Mouse (Mus musculus): ENCODE data around the gene Gm11037. TPM values are rescaled to one million over a fixed set of nuclear protein-coding genes. Genes with fewer than 3 reads are reported as not detected.

Gene Gm11037
- polyA plus RNA-seq, 1 experiment = not detected

DNA sequence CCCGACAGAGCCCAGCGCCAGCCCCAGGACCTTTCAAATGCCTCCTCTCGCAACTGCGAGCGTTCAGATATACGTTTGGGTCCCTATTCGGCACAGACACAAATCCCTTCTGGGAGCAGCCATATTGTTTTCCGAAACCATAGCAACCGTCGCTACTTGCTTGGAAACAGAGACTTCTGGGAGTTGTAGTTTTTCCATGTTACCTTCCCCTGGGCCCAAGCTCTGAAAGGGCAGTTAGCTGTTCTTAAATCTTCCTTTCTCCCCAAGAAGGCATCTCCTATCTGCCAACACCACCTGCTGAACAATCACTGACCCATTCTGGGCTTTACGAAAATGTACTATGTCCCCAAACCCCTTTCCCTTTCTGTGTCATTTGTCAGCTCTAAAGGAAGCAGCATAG lies 41.4 kb downstream of the Gm11037 start:
- TF ChIP-seq CTCF (conservative IDR thresholded peaks at IDR 0.05; ENCODE audit: insufficient read depth, insufficient read length, low read depth, low read length) = no peak
- no peak for TF ChIP-seq POLR2A (IDR thresholded peaks at IDR 0.05; ENCODE audit: low read depth, low read length)
- Histone ChIP-seq H3K27me3 (replicated peaks; ENCODE audit: control insufficient read depth, insufficient read depth, low read length) (no peaks in the 10 kb centered on the region), H3K4me3 (ENCODE audit: insufficient read depth, low read depth, low read length) (peak overlapping the region; percentile 39; the same call in 1 of the 2 replicates), H3K36me3 (ENCODE audit: control insufficient read depth, insufficient read depth, low read length) (no peaks in the 10 kb centered on the region), H3K4me1 (ENCODE audit: control insufficient read depth, insufficient read depth, low read length) (peaks cover 37% of the 10 kb centered on the region), H3K27ac (ENCODE audit: insufficient read depth, low read depth, low read length) (peak overlapping the region; percentile 92)
- WGBS = 4% methylated on average over 11 of the region's 11 CpGs
- peak; percentile 89 for DNase-seq

- peak; percentile 76 for DNase-seq
- TF ChIP-seq POLR2A (IDR thresholded peaks at IDR 0.05; ENCODE audit: low read depth, low read length) (no peak), CTCF (conservative IDR thresholded peaks at IDR 0.05; ENCODE audit: insufficient read depth, insufficient read length, low read depth, low read length) (no peak)
- H3K27me3 ChIP-seq (replicated peaks; ENCODE audit: control insufficient read depth, insufficient read depth, low read length) = no peaks in the 10 kb centered on the region
- H3K4me1 ChIP-seq (ENCODE audit: control insufficient read depth, insufficient read depth, low read length) = peaks cover 37% of the 10 kb centered on the region
- 34% methylated on average over 3 of the region's 3 CpGs for WGBS
- H3K4me3 ChIP-seq (ENCODE audit: insufficient read depth, low read depth, low read length) = no peak overlapping the region
- peak overlapping the region; percentile 92 for H3K27ac ChIP-seq (ENCODE audit: insufficient read depth, low read depth, low read length)
- no peaks in the 10 kb centered on the region for H3K36me3 ChIP-seq (ENCODE audit: control insufficient read depth, insufficient read depth, low read length)
Measured at GRCm38 (mm10) chr2:131175286-131175944, 42.1 kb downstream of the Gm11037 start.

DNA sequence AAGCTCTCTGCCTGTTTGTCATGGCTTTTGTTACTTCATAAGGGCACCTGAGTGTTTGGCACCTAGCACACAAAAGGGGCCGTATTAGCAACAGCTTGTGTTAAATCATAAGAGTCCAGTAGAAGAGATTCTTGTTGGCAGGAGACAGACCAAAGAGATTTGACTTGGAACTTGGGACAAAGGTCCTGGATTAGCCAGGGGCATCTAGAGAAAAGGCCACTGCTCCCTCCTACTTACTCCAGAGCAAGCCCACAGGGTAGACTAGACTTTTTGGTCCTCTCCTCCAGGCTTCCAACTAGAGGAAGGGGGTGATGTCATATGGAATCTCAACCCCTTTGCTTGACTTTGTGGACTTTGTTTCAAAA lies 42.6 kb downstream of the Gm11037 start:
- Histone ChIP-seq H3K36me3 (ENCODE audit: control insufficient read depth, insufficient read depth, low read length) (no peaks in the 10 kb centered on the region), H3K27me3 (replicated peaks; ENCODE audit: control insufficient read depth, insufficient read depth, low read length) (no peaks in the 10 kb centered on the region), H3K4me1 (ENCODE audit: control insufficient read depth, insufficient read depth, low read length) (peaks cover 37% of the 10 kb centered on the region), H3K4me3 (ENCODE audit: insufficient read depth, low read depth, low read length) (no peak overlapping the region), H3K27ac (ENCODE audit: insufficient read depth, low read depth, low read length) (peak overlapping the region; percentile 92)
- WGBS = 53% methylated on average over 1 of the region's 1 CpGs
- no peak for TF ChIP-seq CTCF (conservative IDR thresholded peaks at IDR 0.05; ENCODE audit: insufficient read depth, insufficient read length, low read depth, low read length)
- TF ChIP-seq POLR2A (IDR thresholded peaks at IDR 0.05; ENCODE audit: low read depth, low read length) = no peak
- DNase-seq = peak; percentile 77

DNA sequence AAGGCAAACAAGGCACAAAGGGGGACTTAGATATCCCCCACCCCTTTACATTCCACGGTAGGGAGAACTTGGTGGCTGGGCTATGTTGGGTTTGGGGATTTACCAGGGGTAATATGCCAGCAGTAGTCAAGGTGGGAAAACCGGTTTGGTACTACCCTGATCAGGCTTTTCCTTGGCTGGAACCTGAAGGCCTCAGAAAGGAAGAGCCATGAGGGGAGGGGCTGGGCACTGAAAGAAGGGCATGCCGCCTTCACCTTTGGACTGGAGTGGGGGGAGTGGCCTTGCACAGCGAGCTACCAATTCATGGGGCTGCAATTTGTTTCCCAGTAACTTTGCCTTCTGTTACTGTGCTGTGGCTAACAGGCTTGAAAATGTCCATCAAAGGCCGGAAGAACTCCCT lies 43.2 kb downstream of the Gm11037 start:
- peak overlapping the region; percentile 92 for H3K27ac ChIP-seq (ENCODE audit: insufficient read depth, low read depth, low read length)
- TF ChIP-seq POLR2A (IDR thresholded peaks at IDR 0.05; ENCODE audit: low read depth, low read length) (no peak), CTCF (conservative IDR thresholded peaks at IDR 0.05; ENCODE audit: insufficient read depth, insufficient read length, low read depth, low read length) (no peak)
- DNase-seq = peak; percentile 93
- H3K36me3 ChIP-seq (ENCODE audit: control insufficient read depth, insufficient read depth, low read length) = no peaks in the 10 kb centered on the region
- 25% methylated on average over 5 of the region's 5 CpGs for whole genome bisulfite sequencing
- peaks cover 37% of the 10 kb centered on the region for H3K4me1 ChIP-seq (ENCODE audit: control insufficient read depth, insufficient read depth, low read length)
- H3K4me3 ChIP-seq (ENCODE audit: insufficient read depth, low read depth, low read length) = no peak overlapping the region
- H3K27me3 ChIP-seq (replicated peaks; ENCODE audit: control insufficient read depth, insufficient read depth, low read length) = no peaks in the 10 kb centered on the region

- H3K4me1 ChIP-seq (ENCODE audit: control insufficient read depth, insufficient read depth, low read length) = peaks cover 37% of the 10 kb centered on the region
- H3K27ac ChIP-seq (ENCODE audit: insufficient read depth, low read depth, low read length) = peak overlapping the region; percentile 82
- peak overlapping the region; percentile 72 for H3K4me3 ChIP-seq (ENCODE audit: insufficient read depth, low read depth, low read length)
- H3K27me3 ChIP-seq (replicated peaks; ENCODE audit: control insufficient read depth, insufficient read depth, low read length) = no peaks in the 10 kb centered on the region
- peak; percentile 51 for DNase-seq
- H3K36me3 ChIP-seq (ENCODE audit: control insufficient read depth, insufficient read depth, low read length) = no peaks in the 10 kb centered on the region
- WGBS = 29% methylated on average over 9 of the region's 9 CpGs
- TF ChIP-seq CTCF (conservative IDR thresholded peaks at IDR 0.05; ENCODE audit: insufficient read depth, insufficient read length, low read depth, low read length) (no peak), POLR2A (IDR thresholded peaks at IDR 0.05; ENCODE audit: low read depth, low read length) (no peak)
Measured at GRCm38 (mm10) chr2:131177932-131178331, 44.6 kb downstream of the Gm11037 start.

GRCm38 (mm10) chr2:131178828-131179245 lies 45.5 kb downstream of the Gm11037 start:
- no peaks in the 10 kb centered on the region for H3K36me3 ChIP-seq (ENCODE audit: control insufficient read depth, insufficient read depth, low read length)
- peaks cover 37% of the 10 kb centered on the region for H3K4me1 ChIP-seq (ENCODE audit: control insufficient read depth, insufficient read depth, low read length)
- no peak for TF ChIP-seq POLR2A (IDR thresholded peaks at IDR 0.05; ENCODE audit: low read depth, low read length)
- TF ChIP-seq CTCF (conservative IDR thresholded peaks at IDR 0.05; ENCODE audit: insufficient read depth, insufficient read length, low read depth, low read length) = no peak
- 13% methylated on average over 26 of the region's 26 CpGs for WGBS
- peak; percentile 58 for DNase-seq
- H3K27me3 ChIP-seq (replicated peaks; ENCODE audit: control insufficient read depth, insufficient read depth, low read length) = no peaks in the 10 kb centered on the region
- peak overlapping the region; percentile 82 for H3K27ac ChIP-seq (ENCODE audit: insufficient read depth, low read depth, low read length)
- peak overlapping the region; percentile 72 for H3K4me3 ChIP-seq (ENCODE audit: insufficient read depth, low read depth, low read length)

DNA sequence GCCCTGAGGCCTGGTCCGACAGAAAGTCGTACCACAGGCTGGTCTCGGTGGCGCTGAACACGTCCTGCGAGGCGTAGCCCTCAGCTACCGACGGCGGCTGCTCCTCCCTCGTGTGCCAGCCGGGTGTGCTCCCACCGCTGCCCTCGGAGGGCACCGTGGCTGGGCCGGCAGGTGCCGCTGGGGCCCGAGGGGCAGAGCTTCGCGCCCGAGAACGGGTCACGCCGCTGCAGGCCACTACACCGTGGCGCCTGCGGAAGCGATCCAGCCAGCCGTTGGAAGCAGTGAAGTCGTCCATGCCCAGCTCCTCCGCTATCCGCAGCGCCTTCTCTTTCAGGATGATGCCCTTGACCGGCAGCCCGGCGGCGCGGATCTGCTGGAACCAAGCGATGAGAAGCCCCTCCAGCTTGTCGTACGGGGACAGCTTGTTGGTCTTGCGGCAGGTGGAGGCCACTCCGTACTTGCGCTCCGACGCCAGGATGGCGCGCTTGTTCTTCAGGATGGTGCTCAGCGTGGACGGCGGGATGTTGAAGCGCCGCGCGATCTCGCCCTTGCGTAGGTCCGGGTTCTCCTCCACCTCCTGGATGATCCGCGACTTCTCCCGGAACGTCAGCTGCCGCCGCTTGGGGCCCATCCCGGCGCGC lies 46.1 kb downstream of the Gm11037 start:
- Histone ChIP-seq H3K27me3 (replicated peaks; ENCODE audit: control insufficient read depth, insufficient read depth, low read length) (no peaks in the 10 kb centered on the region), H3K4me3 (ENCODE audit: insufficient read depth, low read depth, low read length) (peak overlapping the region; percentile 72), H3K36me3 (ENCODE audit: control insufficient read depth, insufficient read depth, low read length) (no peaks in the 10 kb centered on the region), H3K4me1 (ENCODE audit: control insufficient read depth, insufficient read depth, low read length) (peaks cover 37% of the 10 kb centered on the region), H3K27ac (ENCODE audit: insufficient read depth, low read depth, low read length) (peak overlapping the region; percentile 82)
- TF ChIP-seq CTCF (conservative IDR thresholded peaks at IDR 0.05; ENCODE audit: insufficient read depth, insufficient read length, low read depth, low read length) (no peak), POLR2A (IDR thresholded peaks at IDR 0.05; ENCODE audit: low read depth, low read length) (no peak)
- under 1% methylated on average over 67 of the region's 67 CpGs for WGBS
- DNase-seq = peak; percentile 65

Data from kidney, adult 2 months (tissue).